Mouse (Mus musculus) liver, postnatal 0 days (tissue): Measurements from ENCODE around the gene Zc3h12c.

Source experiments
- CTCF ChIP-seq: sonication (generic); IDR thresholded peaks from 2 replicates; pipeline ENCODE4 v1.5.1; 2016; ENCODE audit warnings: antibody characterized with exemption, low read depth
- EP300 ChIP-seq: IDR thresholded peaks from 2 replicates; pipeline ENCODE4 v1.6.1; 2016; ENCODE audit warnings: antibody characterized with exemption, low read depth, mild to moderate bottlenecking

DNA sequence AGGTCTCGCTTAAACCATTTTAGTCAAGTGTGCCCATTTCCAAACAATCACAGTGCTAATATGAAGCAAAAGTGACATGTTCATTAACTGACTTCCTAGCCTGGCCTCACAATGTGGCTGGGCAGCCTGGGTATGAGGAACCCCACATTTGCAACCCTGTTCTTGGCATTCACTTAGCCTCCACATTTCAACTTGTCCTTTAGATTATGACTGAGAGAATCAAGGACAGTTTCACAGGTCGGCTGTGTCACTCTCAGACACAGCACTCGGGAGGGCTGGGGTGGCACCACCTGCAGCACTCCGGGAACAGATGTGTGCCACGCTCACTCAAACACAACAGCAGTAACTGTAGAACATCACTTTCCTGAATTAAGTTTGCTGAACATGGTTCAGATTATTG, 55.3 kb downstream of the Zc3h12c start:
- TF ChIP-seq EP300 (no peak), CTCF (no peak)
